Mouse (Mus musculus) hindbrain, embryonic 11.5 days (tissue): ENCODE measurements around the gene Ormdl2. TPM values are rescaled to one million over a fixed set of nuclear protein-coding genes. Genes with fewer than 3 reads are reported as not detected.

Experiments
- ATAC-seq: fragments of 200-750 bp; cut with Nextera tagmentation; 2 replicates; pipeline ENCODE4 v1.8.0; 2017; ENCODE audit warnings: mild to moderate bottlenecking, moderate TSS enrichment, moderate library complexity; ENCODE audit not compliant: low FRiP score
- DNase-seq: peaks from one replicate; pipeline ENCODE4 v3.0.0-alpha.2; 2015; ENCODE audit warnings: low spot score
- H3K27ac ChIP-seq: fragments of 300-500 bp; sonication (generic); 2 replicates; pipeline ENCODE4 v1.5.1; 2014; ENCODE audit warnings: mild to moderate bottlenecking, low read depth, low read length
- H3K27me3 ChIP-seq: fragments of 300-500 bp; sonication (generic); 2 replicates; pipeline ENCODE4 v1.6.1; 2014; ENCODE audit warnings: mild to moderate bottlenecking, low read length, moderate library complexity, mixed read lengths; ENCODE audit not compliant: control insufficient read depth, insufficient read depth
- H3K36me3 ChIP-seq: fragments of 300-500 bp; sonication (generic); 2 replicates; pipeline ENCODE4 v1.6.1; 2014; ENCODE audit warnings: mild to moderate bottlenecking, low read length, moderate library complexity, mixed read lengths; ENCODE audit not compliant: control insufficient read depth, insufficient read depth
- H3K4me1 ChIP-seq: fragments of 300-500 bp; sonication (generic); replicated peaks from 2 replicates; pipeline ENCODE4 v1.6.1; 2014; ENCODE audit warnings: low read length, mixed read lengths; ENCODE audit not compliant: control insufficient read depth, insufficient read depth
- H3K4me2 ChIP-seq: fragments of 300-500 bp; sonication (generic); replicated peaks from 2 replicates; pipeline ENCODE4 v1.6.1; 2014; ENCODE audit warnings: mild to moderate bottlenecking, low read depth, low read length
- H3K4me3 ChIP-seq: fragments of 300-500 bp; sonication (generic); 2 replicates; pipeline ENCODE4 v1.5.1; 2014; ENCODE audit warnings: low read depth, low read length
- H3K9ac ChIP-seq: fragments of 300-500 bp; sonication (generic); 2 replicates; pipeline ENCODE4 v1.6.1; 2014; ENCODE audit warnings: low read depth, low read length
- H3K9me3 ChIP-seq: fragments of 300-500 bp; sonication (generic); 2 replicates; pipeline ENCODE4 v1.6.1; 2016; ENCODE audit warnings: low read length; ENCODE audit not compliant: control insufficient read depth
- WGBS: fragments of 180-500 bp; shearing (Covaris S2); extraction: QIAGEN DNeasy Blood & Tissue Kit; methylation state at CpG from one replicate; pipeline ENCODE4 v1.1.7; 2014; 5-methylcytosine and 5-hydroxymethylcytosine counted together
- polyA plus RNA-seq: library from polyadenylated mRNA; unstranded; fragments of >200 nt; fragmentation: Nextera tagmentation; extraction: Ambion mirVana; gene quantifications from 2 replicates; pipeline ENCODE4 v1.2.1, GENCODE M21; 2014

The Ormdl2 gene
- polyA plus RNA-seq, 1 experiment from 2014 or later, result 64.8 TPM

GRCm38 (mm10) chr10:128798676-128799075 lies 22.8 kb downstream of the Ormdl2 start:
- no peaks in the 10 kb centered on the region for H3K27me3 ChIP-seq
- 88% methylated on average over 8 of the region's 8 CpGs for WGBS
- DNase-seq (no peak), ATAC-seq (no peak)
- no peak overlapping the region for H3K27ac ChIP-seq
- no peaks in the 10 kb centered on the region for H3K36me3 ChIP-seq
- no peak overlapping the region for H3K4me3 ChIP-seq
- no peaks in the 10 kb centered on the region for H3K9me3 ChIP-seq
- H3K4me2 ChIP-seq, result no peak overlapping the region
- H3K9ac ChIP-seq, result no peak overlapping the region
- peaks cover 2% of the 10 kb centered on the region; the same call in 1 of the 2 replicates for H3K4me1 ChIP-seq

GRCm38 (mm10) chr10:128795581-128795980 lies 25.9 kb downstream of the Ormdl2 start:
- H3K4me3 ChIP-seq, result no peak overlapping the region
- no peaks in the 10 kb centered on the region for H3K4me1 ChIP-seq
- H3K9ac ChIP-seq, result no peak overlapping the region
- ATAC-seq (no peak), DNase-seq (no peak)
- WGBS, result 98% methylated on average over 3 of the region's 3 CpGs
- H3K36me3 ChIP-seq, result no peaks in the 10 kb centered on the region
- H3K27me3 ChIP-seq, result no peaks in the 10 kb centered on the region
- H3K9me3 ChIP-seq, result no peaks in the 10 kb centered on the region
- no peak overlapping the region for H3K27ac ChIP-seq
- no peak overlapping the region for H3K4me2 ChIP-seq

- no peaks in the 10 kb centered on the region for H3K9me3 ChIP-seq
- no peaks in the 10 kb centered on the region for H3K36me3 ChIP-seq
- no peaks in the 10 kb centered on the region for H3K4me1 ChIP-seq
- no peak overlapping the region for H3K9ac ChIP-seq
- ATAC-seq, result no peak
- H3K4me2 ChIP-seq, result no peak overlapping the region
- no peak overlapping the region for H3K27ac ChIP-seq
- no peak overlapping the region for H3K4me3 ChIP-seq
- WGBS, result 87% methylated on average over 5 of the region's 5 CpGs
- DNase-seq, result no peak
- H3K27me3 ChIP-seq, result no peaks in the 10 kb centered on the region
Measured at GRCm38 (mm10) chr10:128794391-128794790, 27.1 kb downstream of the Ormdl2 start.

GRCm38 (mm10) chr10:128793258-128793657 lies 28.2 kb downstream of the Ormdl2 start:
- H3K4me2 ChIP-seq, result no peak overlapping the region
- no peaks in the 10 kb centered on the region for H3K4me1 ChIP-seq
- H3K9ac ChIP-seq, result no peak overlapping the region
- no peaks in the 10 kb centered on the region for H3K27me3 ChIP-seq
- ATAC-seq, result no peak
- H3K27ac ChIP-seq, result no peak overlapping the region
- 92% methylated on average over 1 of the region's 1 CpGs for WGBS
- no peak overlapping the region for H3K4me3 ChIP-seq
- DNase-seq, result no peak
- no peaks in the 10 kb centered on the region for H3K36me3 ChIP-seq
- no peaks in the 10 kb centered on the region for H3K9me3 ChIP-seq

GRCm38 (mm10) chr10:128792041-128792440 lies 29.4 kb downstream of the Ormdl2 start:
- Histone ChIP-seq H3K27me3 (no peaks in the 10 kb centered on the region), H3K9me3 (no peaks in the 10 kb centered on the region), H3K36me3 (no peaks in the 10 kb centered on the region), H3K4me1 (no peaks in the 10 kb centered on the region), H3K4me2 (no peak overlapping the region), H3K27ac (no peak overlapping the region), H3K9ac (no peak overlapping the region), H3K4me3 (no peak overlapping the region)
- DNase-seq (no peak), ATAC-seq (no peak)

GRCm38 (mm10) chr10:128790398-128791124 lies 30.9 kb downstream of the Ormdl2 start, which contains the start of gene Mmp19:
Gene Mmp19, plus strand, starts transcription at chr10:128790910.
- Histone ChIP-seq H3K4me3 (no peak within 1 kb of the TSS), H3K9ac (no peak within 1 kb of the TSS), H3K36me3 (no peaks in the 10 kb centered on the region), H3K27me3 (no peaks in the 10 kb centered on the region), H3K4me2 (no peak within 1 kb of the TSS), H3K27ac (no peak within 1 kb of the TSS), H3K9me3 (no peaks in the 10 kb centered on the region), H3K4me1 (no peaks in the 10 kb centered on the region)
- DNase-seq (no peak), ATAC-seq (no peak)
- WGBS, result 73% methylated on average over 7 of the region's 7 CpGs

- Histone ChIP-seq H3K9ac (no peak overlapping the region), H3K27me3 (no peaks in the 10 kb centered on the region), H3K4me3 (no peak overlapping the region), H3K4me1 (no peaks in the 10 kb centered on the region), H3K9me3 (no peaks in the 10 kb centered on the region), H3K4me2 (no peak overlapping the region), H3K36me3 (no peaks in the 10 kb centered on the region), H3K27ac (no peak overlapping the region)
- WGBS, result 93% methylated on average over 1 of the region's 1 CpGs
- DNase-seq (no peak), ATAC-seq (no peak)
Measured at GRCm38 (mm10) chr10:128780200-128780599, 41.2 kb downstream of the Ormdl2 start.

GRCm38 (mm10) chr10:128779011-128779795 lies 42.2 kb downstream of the Ormdl2 start:
- Histone ChIP-seq H3K36me3 (no peaks in the 10 kb centered on the region), H3K27ac (no peak overlapping the region), H3K27me3 (no peaks in the 10 kb centered on the region), H3K4me1 (no peaks in the 10 kb centered on the region), H3K4me2 (no peak overlapping the region), H3K4me3 (no peak overlapping the region), H3K9ac (no peak overlapping the region), H3K9me3 (no peaks in the 10 kb centered on the region)
- WGBS, result 38% methylated on average over 8 of the region's 8 CpGs
- ATAC-seq (no peak), DNase-seq (peak; percentile 35)

- Histone ChIP-seq H3K9ac (no peak overlapping the region), H3K27ac (no peak overlapping the region), H3K4me1 (no peaks in the 10 kb centered on the region), H3K27me3 (no peaks in the 10 kb centered on the region), H3K9me3 (no peaks in the 10 kb centered on the region), H3K36me3 (no peaks in the 10 kb centered on the region), H3K4me2 (no peak overlapping the region), H3K4me3 (no peak overlapping the region)
- 93% methylated on average over 2 of the region's 2 CpGs for WGBS
- DNase-seq, result no peak
- ATAC-seq, result no peak
Measured at GRCm38 (mm10) chr10:128778441-128778840, 43.0 kb downstream of the Ormdl2 start.
